Mouse (Mus musculus): Measurements from ENCODE around the gene Mrgpra1. TPM values are rescaled to one million over a fixed set of nuclear protein-coding genes. Genes with fewer than 3 reads are reported as not detected.
"Not testable (repeated sequence)": the region's sequence is repeated elsewhere in the genome, so short reads cannot be mapped to it uniquely, and the experiment has no call there.

Mrgpra1 gene
- polyA plus RNA-seq, 1 experiment from 2014 or later: not detected

DNA sequence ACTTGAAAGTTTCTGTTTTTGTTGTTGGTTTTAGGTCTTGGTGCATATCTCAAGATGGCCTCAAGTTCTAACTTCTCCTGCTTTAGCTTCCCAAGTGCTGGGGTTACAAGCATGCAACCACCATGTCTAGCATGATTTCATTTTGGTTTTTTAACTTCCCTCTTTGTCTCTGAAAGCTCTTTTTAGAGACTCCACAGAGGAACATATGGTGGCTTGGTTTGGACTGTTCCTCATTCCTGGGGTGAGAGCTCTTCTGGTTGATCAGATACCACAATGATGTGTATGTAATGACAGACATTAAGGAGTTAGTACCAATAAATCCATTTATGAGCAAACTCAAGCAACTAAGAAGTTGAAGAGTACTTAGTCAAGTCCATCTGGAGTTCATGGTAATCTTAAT, 54.4 kb downstream of the Mrgpra1 start:
- ATAC-seq (ENCODE audit: insufficient read depth, low FRiP score); H3K9ac ChIP-seq (ENCODE audit: low read length); H3K36me3 ChIP-seq (ENCODE audit: control insufficient read depth, insufficient read depth, low read length); H3K4me3 ChIP-seq (replicated peaks; ENCODE audit: low read length); H3K4me2 ChIP-seq (ENCODE audit: low read depth, low read length); H3K9me3 ChIP-seq (replicated peaks; ENCODE audit: control insufficient read depth, low read length); H3K27me3 ChIP-seq (ENCODE audit: control insufficient read depth, insufficient read depth, low read length); H3K27ac ChIP-seq (ENCODE audit: low read length); H3K4me1 ChIP-seq (ENCODE audit: control insufficient read depth, insufficient read depth, low read length): not testable (repeated sequence)

Other genes with a start within 250 kb of the Mrgpra1 start
- 1.2 and 1.3 TPM in 2 replicates for gene Ptpn5, start 220.6 kb downstream of the Mrgpra1 start, polyA plus RNA-seq (2015; fragmentation: Nextera tagmentation; extraction: Ambion mirVana)
- not detected in 2 replicates for gene Mrgpra6, start 149.3 kb downstream of the Mrgpra1 start, polyA plus RNA-seq (2015; fragmentation: Nextera tagmentation; extraction: Ambion mirVana)
- gene Mrgpra9, start 101.4 kb downstream of the Mrgpra1 start, polyA plus RNA-seq (2015; fragmentation: Nextera tagmentation; extraction: Ambion mirVana): not detected in 2 replicates
- gene Mrgpra2a, start 97.9 kb upstream of the Mrgpra1 start, polyA plus RNA-seq (2015; fragmentation: Nextera tagmentation; extraction: Ambion mirVana): 0.27 TPM in 1 of 2 replicates, not detected in the other
- 0.26 and 0.61 TPM in 2 replicates for gene Mrgpra2b, start 174.6 kb upstream of the Mrgpra1 start, polyA plus RNA-seq (2015; fragmentation: Nextera tagmentation; extraction: Ambion mirVana)
- gene Mrgpra3, start 247.1 kb upstream of the Mrgpra1 start, polyA plus RNA-seq (2015; fragmentation: Nextera tagmentation; extraction: Ambion mirVana): not detected in 2 replicates

All from stomach, embryonic 16.5 days (tissue).